Mouse (Mus musculus) spleen, embryonic (tissue): ENCODE data around the gene Wfdc13.

Experiments
- CTCF ChIA-PET: fragments of 350-600 bp; sonication (Branson Sonifier 250); formaldehyde crosslinking; loops from one replicate; lab custom pipeline; 2022; lab: Charles Lee

The Wfdc13 gene

DNA sequence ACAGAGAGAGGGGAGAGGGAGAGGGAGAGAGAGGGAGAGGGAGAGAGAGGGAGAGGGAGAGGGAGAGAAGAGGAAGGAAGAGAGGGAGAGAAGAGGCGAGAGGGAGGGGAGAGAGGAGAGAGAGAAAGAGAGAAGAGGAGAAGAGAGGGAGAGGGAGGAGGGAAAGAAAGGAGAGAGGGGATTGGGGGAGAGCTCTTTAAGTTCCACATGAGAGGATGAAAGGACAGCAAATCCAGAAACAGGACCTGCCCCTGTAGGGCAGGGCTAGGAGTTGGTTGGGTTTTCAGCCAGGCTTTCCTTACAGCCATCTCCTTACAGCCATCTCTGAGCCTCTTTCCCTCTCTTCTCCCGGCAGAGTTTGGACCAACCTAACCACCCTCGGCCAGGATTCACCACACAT, at the start of gene Wfdc13:
Gene Wfdc13, plus strand, starts transcription at position 301 of the 400 bp plus-strand sequence.
- CTCF ChIA-PET: interaction anchor here (0.5 kb wide), 1 partner anchor 167 kb away, joined by 3 read pairs; no protein-coding TSS in a partner anchor

DNA sequence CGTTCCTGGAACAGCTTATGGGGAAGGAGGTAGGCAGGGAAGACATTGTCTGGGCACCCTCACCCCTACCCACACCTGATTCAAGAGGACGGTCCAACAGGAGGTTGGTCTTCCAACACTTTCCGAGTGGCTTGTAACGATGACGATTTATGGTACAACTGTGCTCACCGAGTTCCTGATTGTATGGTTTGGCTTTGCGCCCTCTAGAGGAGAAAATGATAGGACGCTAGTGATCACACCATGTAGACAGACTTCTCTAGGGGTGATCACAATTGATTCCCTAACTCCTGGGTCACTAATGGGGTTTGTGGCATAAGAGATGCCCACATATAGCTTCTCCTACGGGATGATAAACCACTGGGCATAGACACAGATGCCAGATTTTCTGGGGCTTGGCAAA, 49.6 kb upstream of the Wfdc13 start:
- CTCF ChIA-PET: no interaction called here

DNA sequence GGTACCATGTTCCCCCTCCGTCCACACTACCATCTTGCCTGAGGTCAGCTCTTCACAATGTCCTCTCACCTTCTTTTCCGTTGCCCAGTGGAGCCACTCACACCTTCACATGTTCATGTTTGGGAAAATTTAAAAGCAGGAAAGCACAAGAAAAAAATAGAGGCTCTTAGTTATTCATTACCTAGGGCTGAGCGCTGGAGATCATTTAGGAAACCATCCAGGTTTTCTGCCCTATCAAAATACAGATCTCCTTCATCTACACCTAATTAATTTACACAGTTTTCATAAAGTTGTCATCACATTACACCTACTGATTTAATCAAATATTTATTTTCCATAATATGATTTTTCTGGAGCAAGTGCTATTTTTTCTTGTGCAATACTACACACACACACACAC, 46.2 kb upstream of the Wfdc13 start, which contains the start of gene Wfdc16:
Gene Wfdc16, minus strand, starts transcription at position 101 of the 400 bp plus-strand sequence.
- CTCF ChIA-PET: no interaction called here

DNA sequence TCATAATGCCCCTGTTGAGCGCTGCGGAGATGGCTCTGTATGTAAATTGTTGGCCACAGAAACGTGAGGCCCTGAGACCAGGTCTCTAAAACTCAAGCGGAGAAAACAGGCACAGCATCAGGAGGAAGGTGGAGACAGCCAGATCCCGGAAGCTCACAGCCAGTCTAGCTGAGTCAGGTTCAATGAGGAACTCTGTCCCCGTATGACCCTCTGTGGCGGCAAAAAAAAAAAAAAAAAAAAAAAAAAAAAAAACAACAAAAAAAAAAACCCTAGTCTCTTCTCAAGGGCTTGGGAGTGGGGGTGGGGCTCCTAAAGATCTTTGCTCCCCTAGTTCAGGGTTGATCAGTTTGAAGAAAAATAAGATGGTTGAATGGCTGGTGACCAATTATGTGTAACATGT, 43.8 kb upstream of the Wfdc13 start:
- CTCF ChIA-PET: no interaction called here

DNA sequence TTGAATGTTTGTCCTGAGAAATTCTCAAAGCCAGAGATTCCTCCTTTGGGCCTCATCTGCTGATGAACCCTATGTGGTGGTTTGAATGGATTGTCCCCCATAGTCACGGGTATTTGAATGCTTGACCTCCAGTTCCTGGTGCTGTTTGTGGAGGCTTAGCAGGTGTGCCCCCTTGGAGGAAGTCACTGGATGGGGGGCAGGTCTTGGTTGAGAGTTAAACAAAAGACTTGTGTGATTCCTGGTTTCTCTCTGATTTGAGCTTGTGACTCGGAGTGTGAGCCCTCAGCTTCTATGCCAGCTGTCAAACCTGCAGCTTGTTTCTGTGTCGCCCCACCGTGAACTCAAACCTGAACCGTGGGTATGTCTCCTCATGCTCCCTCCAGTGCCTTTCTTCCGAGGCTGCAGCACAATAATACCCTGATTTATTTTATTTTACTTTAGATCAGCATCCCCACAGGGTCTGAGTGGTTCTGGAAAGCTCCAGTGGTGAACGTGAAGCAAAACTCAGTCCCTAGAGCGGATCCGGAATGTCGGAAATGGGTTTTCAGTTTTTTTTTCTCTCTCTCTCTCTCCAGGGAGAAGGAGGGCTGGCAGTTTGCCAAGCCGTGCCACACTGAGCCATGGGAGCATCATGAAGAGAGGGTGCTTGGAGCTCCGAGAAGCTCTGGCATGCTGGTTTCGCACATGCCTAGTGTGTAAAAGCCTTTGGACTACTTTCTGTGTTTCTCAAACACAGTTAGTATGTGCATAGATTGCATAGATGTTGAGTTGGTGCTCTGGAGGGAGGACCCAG, 42.8 kb upstream of the Wfdc13 start:
- CTCF ChIA-PET: no interaction called here

DNA sequence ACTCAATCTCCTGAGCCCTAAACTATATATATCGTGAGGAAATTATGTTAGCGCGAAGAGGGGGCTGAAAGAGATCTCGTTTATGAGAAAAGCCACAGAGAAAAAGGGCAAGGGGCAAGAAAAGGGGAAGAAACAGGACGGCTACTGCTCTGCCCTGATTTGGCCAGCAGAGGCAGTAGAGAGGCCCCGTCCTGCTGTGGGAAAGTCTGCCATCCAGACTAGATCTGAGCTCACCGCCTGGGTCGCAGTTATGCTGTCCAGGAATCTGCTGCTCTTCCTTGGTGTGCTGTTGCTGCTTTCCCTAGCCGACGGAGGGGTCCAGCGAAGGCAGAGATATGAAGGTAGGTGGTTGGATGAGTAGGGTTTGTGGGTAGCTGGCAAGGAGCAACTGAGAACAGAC, 29.0 kb upstream of the Wfdc13 start, which contains the start of gene Wfdc10:
Gene Wfdc10, plus strand, starts transcription at position 189 of the 400 bp plus-strand sequence.
- CTCF ChIA-PET: no interaction called here

DNA sequence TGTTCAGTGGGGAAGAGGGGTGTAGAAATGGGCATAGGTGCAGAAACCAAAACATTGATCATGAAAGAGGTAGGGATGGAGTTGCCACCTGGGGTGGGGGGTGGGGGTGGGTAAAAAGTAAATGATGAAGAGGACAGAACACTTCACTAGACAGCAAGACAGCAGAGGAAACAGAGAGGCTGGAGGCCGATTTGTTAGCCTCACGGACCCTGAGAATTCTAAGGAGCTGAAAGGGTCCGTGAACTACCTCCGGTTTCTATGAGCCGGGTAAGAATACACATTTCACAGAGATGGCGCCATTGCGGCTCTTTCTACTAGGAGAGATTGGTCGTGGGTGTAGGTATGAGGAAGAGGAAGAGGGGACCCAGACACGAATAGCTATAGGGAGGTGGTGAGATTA, 28.4 kb upstream of the Wfdc13 start, which contains the start of gene Wfdc9:
Gene Wfdc9, minus strand, starts transcription at position 101 of the 400 bp plus-strand sequence.
- CTCF ChIA-PET: no interaction called here

DNA sequence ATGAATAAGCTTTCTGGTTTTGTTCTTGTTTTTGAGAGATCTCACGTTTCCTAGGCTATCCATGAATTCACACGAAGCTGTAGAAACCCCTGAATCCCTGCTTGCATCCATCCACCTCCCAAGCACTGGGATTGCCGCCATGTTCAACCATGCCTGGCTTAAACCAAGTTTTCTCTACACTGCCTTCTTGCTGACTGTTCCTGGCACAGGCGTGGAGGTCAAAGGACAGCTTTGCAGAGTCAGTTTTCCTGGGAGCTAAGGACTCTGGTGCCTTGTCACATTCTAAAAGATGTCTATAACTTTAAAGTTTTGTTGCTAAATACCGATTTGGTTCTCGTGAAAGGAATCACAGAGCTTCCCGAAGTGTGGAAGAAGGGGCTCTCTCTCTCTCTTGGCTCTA, 20.1 kb upstream of the Wfdc13 start:
- CTCF ChIA-PET: no interaction called here

DNA sequence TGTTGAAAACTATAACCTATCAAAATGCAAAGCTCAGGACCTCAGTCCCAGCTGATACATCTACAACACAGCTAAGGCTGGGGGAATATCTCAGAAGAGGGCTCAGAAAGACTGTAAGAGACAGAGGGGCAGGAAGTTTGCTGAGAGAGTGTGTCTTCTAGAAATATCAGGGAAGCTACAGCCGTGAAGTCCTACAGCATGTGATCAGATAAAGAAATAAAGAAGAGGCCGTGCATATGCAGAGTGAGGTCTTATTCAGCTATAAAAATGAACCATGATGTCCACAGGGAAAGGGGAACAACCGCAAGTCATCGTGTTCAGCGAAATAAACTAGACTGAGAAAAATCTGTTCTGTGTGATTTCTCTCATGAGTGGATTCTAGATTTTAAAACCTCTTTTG, 14.6 kb upstream of the Wfdc13 start:
- CTCF ChIA-PET: no interaction called here

DNA sequence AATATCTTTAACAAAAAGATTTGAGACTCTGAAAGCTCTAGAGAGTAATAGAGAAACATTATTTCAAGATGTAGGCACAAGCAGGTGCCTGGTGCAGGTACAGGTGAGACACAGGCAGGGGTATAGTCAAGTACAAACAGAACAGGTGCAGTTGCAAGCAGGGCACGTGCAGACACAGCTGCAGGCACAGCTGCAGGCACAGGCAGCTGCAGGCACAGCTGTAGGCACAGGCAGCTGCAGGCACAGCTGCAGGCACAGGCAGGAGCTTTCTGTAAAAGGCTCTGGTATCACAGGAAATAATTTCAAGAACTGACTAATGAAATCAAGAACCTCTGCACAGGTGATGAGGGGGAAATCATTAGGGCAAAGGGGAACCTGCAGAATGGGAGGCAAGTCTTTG, 14.0 kb upstream of the Wfdc13 start:
- CTCF ChIA-PET: no interaction called here

DNA sequence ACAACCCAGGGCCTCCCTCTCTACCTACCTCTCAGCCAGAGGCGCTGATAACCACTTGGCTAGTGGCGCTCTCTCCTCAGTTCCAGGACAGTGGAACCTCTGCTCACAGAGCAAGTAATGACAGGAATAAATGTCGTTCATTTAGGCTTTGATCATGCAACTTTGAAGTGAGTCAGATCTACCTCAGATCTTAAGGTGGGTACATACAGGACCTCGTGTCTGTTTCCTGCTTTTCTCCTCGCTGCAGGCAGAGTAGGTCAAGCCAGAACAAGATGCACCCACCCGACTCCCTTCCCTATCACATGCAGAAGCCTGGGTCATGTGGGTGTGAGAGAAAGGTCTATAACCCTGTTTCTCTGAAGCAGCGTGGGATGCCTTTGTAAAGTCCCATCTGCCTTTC, 10.9 kb upstream of the Wfdc13 start, which contains the start of gene Wfdc11:
Gene Wfdc11, minus strand, starts transcription at position 101 of the 400 bp plus-strand sequence.
- CTCF ChIA-PET: no interaction called here

DNA sequence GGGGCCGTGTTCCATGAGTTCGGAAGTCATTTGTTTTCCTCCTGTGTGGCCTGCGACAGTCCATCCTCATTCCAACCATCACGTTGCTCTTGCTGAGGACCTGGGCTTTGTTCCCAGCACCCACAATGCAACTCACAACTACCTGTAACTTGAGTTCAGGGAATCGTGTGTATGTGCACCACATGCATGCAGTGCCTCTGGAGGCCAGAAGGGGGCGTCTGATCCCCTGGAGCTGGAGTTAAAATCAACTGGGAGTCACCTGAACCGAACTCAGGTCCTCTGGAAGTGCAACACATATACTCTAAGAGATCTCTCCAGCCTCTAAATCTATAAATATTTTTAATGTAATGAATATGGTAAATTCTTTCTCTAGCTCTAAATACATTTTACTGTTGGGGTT, 8.8 kb upstream of the Wfdc13 start:
- CTCF ChIA-PET: no interaction called here

DNA sequence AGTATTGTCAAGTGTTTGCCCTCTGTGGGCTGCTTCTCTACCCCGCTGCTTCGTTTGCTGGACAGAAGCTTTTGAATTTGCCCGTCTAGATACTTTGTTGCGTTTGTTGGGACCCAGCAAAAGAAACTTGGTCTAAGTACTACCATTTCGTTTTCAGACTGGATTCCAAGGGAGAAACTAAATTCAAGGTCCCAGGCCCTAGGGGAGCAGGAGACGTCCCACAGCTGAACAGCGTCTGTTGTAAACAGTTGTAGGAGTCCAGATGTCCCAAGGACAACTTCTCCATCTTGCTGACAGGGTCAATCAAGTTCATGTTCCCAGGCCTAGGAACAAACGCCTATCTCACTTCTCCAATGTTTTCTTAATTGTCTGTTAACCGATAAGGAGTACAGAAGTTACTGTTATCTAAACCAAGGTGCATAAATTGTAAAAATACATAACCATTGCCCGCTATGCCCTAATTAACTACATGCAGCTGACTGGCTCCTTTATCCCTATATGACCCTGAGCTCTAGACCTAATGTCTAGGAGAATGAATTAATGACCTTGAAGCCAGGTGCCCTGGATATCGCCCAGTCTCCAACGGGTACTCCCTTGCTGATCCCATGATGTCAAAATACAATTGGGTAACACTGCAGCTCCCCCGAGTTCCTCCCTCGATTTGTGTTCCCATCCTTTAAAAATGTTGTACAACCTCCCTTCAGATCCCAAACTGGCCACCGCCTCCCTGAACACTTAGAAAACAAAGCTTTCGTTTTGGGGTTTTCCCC, 7.8 kb upstream of the Wfdc13 start:
- CTCF ChIA-PET: no interaction called here

DNA sequence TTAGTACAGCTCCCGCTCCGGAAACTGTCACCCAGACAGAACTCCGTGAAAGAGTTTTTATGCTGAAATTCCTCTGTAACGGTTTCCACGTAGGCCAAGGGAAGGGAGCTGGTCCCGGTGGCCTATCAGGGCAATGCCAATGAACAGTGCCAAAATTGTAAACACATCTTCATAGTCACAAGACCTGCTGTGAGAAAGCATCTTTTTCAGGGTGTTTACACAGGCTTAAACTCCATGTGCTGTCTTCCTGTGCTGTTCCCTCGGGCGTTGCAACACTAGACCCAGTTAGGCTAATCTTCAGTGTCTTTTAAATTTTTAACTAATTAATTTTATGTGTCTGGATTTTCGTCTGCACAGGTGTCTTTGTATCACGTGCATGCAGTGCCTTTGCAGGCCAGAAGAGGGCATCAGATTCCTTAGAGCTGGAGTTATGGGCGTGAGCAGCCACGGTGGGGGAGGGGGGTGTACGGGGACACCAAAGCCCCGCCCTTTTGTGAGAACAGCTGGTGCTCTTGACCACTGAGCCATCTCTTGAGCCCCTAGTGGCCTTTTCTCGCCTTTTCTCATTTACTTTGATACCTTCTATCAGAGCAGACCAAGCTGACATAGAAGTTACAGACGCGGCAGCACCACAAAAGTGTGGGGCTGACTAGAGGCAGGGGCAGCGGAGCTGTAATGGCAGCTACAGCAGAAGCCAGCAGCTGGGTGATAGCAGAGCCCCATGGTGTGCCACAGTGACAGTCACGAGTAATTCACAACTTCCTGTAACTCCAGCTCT, 5.9 kb upstream of the Wfdc13 start:
- CTCF ChIA-PET: interaction anchor here (0.6 kb wide), 1 partner anchor 45 kb away, joined by 3 read pairs; no protein-coding TSS in a partner anchor

DNA sequence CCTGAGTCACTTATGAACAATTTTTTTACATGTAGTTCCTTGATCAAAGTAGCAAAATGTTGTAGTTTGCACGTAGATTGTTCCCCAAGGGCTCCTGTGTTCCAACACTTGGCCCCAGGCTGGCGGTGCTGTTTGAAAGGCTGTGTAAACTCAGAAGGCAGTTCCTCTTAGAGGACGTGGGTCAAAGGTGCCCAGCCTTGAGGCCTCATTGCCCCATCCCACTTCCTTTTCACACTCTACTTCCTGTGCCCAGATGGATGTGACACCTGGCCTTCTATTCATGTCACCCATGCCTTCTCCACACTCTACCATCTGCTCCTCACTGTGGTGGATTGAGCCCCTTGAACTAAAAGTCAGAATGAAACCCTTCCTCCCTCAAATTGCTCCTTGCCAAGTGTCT, 5.0 kb upstream of the Wfdc13 start:
- CTCF ChIA-PET: no interaction called here

DNA sequence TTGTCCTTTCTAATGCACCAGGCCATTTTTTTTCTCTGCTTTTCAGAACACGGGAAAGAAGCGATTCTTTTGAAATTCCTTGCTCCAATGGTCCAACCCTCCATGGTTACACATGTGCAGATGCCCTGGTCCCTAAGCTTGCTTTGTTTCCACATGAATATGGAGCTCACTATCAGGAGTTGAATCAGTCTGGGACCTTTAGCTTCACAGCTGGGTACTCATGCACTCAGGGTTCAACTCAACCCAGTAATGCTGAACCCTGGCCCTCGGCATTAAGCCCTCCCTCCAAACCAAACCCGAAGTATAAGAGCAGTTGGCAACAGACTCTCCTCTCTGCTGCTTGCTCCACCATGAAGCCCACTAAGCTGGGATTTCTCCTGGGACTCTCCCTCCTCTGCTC, 13.3 kb downstream of the Wfdc13 start, which contains the start of gene Spint4:
Gene Spint4, plus strand, starts transcription at position 301 of the 400 bp plus-strand sequence.
- CTCF ChIA-PET: no interaction called here

DNA sequence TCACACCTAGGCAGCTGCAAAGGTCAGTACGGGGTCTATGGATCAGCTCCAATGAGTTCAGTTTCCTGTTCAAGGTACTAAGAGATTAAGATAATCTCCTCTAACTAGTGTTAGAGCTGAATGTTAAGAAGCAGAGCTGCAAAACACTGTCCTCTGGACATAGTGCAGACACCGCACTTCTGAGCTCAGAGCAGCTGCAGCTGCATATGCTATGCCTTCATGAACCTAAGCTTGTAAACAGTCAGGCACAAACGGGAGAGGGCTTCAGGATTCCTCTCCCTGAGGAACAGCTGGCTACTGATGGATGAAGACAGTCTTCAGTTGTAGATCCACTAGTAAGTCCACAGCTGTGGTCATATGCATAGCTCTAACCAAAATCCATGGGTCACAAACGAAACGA, 16.1 kb downstream of the Wfdc13 start:
- CTCF ChIA-PET: no interaction called here

DNA sequence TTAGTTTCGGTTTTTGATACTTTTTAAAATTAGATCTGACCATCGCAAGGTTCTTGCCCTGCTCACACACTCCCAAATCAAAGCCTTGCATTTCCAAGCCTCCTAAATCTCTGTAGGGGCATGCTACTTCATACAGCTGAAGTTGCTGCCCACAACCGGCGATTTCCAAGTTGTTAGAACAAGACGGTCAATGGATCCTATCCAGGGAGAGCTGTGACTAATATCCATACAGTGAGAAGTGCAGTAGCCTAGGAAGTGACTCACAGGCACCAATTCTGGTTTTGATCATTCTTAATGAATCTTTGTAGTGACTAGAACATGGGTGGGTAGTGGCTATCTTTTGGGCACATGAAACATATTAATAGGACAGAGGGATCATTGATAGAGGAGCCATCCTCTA, 16.9 kb downstream of the Wfdc13 start:
- CTCF ChIA-PET: no interaction called here

DNA sequence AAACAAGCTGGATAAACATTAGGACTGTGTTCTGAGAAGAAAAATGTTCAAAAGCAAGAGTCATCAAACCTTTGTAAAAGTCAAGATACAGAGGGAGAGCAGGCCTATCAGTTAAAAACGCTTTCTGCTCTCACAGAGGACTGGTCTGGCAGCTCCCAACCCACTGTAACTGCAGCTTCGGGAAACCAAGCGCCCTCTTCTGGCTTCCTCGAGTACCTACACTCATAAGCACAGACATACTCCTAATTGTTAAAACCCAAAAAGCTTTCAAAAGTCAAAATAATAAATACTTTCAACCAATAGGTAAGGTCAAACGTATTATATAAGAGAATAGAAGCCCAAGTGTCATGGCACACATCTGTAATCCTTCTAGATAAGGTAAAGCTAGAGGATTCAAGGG, 19.3 kb downstream of the Wfdc13 start:
- CTCF ChIA-PET: no interaction called here

DNA sequence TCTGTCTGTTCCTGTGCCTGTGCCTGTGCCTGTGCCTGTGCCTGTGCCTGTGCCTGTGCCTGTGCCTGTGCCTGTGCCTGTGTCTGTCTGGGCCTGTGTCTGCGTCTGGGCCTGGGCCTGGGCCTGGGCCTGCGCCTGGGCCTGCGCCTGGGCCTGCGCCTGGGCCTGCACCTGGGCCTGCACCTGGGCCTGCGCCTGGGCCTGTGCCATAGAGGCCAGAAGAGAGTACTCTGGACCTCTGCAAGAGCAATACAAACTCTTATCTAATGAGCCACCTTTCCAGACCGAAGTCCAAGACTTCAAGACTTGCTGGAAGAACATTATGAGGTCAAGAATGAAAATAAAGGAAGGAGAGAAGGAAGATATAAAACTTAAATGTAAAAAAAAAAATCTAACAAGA, 20.4 kb downstream of the Wfdc13 start:
- CTCF ChIA-PET: no interaction called here

DNA sequence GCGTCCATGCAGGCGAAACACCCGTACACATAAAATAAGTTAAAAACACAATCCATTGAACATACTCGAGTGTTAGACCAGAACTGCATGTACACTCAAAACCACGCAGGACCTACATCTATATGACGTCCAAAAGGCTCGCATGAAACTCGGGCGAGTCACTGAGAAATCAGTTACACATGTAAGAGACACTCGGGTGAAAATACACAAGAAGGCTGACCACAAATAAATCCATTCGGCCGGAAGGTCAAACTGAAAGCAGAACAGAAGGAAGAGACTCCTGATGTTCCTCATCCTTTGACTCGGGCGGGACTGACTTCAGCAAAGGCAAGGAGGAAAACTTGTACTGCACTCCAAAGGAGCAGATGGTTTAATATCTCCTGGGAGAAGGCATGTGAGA, 21.1 kb downstream of the Wfdc13 start:
- CTCF ChIA-PET: no interaction called here

DNA sequence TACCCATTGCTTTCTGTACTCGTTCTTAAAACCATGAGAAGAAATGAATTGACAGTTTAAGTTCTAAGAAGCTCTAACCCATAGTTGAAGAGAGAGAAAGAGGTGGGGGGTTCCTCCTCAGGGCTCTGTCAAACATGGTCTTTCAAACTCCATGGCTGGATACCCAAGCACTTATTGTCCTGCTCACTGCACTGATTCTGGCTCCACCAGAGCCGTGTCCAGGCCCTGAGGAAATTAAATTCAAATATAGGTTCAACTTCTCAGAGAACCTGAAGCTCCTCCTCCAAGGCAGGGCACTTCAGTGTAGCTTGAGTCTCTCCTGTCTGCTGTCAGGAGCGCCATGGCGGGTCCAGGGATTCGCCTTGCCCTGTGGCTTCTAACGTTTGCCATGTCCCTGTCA, 30.1 kb downstream of the Wfdc13 start, which contains the start of gene Spint5:
Gene Spint5, plus strand, starts transcription at position 301 of the 400 bp plus-strand sequence.
- CTCF ChIA-PET: no interaction called here
